Mouse (Mus musculus) spleen, adult 2 months (tissue): Measurements from ENCODE around the gene Aspg.

Experiments used
- CTCF ChIP-seq: fragments of 200-500 bp; IDR thresholded peaks from 2 replicates; pipeline ENCODE4 v1.5.1; 2011; ENCODE audit warnings: mild to moderate bottlenecking, inconsistent platforms; ENCODE audit not compliant: insufficient read depth, insufficient read length, insufficient replicate concordance; ENCODE audit errors: extremely low read depth
- POLR2A ChIP-seq: fragments of 200-500 bp; IDR thresholded peaks from 2 replicates; pipeline ENCODE4 v1.6.1; 2011; ENCODE audit warnings: low read depth, low read length, inconsistent platforms

GRCm38 (mm10) chr12:112082241-112082640, 24.2 kb upstream of the Aspg start:
- TF ChIP-seq CTCF (no peak), POLR2A (no peak)
